Mouse (Mus musculus): ENCODE data around the gene Akap3. TPM values are rescaled to one million over a fixed set of nuclear protein-coding genes. Genes with fewer than 3 reads are reported as not detected.

Gene Akap3
- polyA plus RNA-seq (2012; rRNA removed), result 0.05 and 0.10 TPM in 2 replicates

DNA sequence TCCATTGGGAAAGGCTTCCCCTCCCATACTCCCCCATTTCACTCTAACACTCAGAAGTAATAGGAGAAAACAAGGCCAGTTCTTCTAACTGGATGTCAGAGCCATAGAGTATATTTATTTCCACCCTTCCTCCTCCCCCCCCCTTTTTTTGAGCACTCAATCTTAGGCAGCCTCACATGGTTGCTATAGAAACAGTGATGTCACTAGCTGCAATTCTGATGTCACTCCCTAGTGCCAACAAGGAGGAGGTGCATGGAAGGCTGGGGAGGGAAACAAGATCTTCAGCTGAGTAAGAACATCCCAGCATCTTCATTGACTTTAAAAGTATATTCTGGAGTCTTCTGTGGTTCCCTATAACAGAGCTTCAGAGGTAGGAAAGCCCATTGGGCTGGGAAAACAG lies at the start of gene Akap3:
Akap3 (plus strand) TSS at position 218 of the 400 bp plus-strand sequence.
- TF ChIP-seq CTCF (IDR thresholded peaks at IDR 0.05; ENCODE audit: borderline replicate concordance, insufficient read depth, low read depth, low read length), result no peak
- no peak for TF ChIP-seq POLR2A (IDR thresholded peaks at IDR 0.05; ENCODE audit: borderline replicate concordance, insufficient read depth, low read length)
- Histone ChIP-seq H3K4me1 (ENCODE audit: control insufficient read depth, insufficient read depth, low read length) (no peaks in the 10 kb centered on the region), H3K27ac (ENCODE audit: insufficient read depth, low read length) (no peak within 1 kb of the TSS), H3K4me3 (replicated peaks; ENCODE audit: insufficient read depth, low read depth, low read length) (no peak within 1 kb of the TSS), H3K27me3 (ENCODE audit: control insufficient read depth, insufficient read depth, low read length) (no peaks in the 10 kb centered on the region)
- DNase-seq, result no peak

DNA sequence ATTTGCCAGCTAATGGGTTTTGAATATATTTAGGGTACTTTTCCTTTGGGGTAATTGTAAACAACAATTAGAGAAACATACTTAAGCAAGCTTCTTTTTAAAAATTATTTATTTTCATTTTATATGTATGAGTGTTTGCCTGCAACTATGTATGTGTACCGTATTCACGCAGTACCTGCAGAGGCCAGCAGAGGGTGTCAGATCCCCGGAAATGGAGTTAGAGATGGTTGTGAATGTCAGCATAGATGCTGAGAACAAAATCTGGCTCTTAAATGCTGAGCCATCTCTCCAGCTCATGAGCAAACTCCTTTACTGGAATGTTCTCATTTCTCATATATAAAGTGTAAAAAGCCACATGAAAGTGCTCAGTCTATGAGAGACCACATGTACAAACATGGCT lies 46.1 kb upstream of the Akap3 start:
- no peak overlapping the region for H3K4me3 ChIP-seq (replicated peaks; ENCODE audit: insufficient read depth, low read depth, low read length)
- H3K4me1 ChIP-seq (ENCODE audit: control insufficient read depth, insufficient read depth, low read length), result no peaks in the 10 kb centered on the region
- H3K27ac ChIP-seq (ENCODE audit: insufficient read depth, low read length), result no peak overlapping the region
- 88% methylated on average over 3 of the region's 3 CpGs for WGBS
- no peaks in the 10 kb centered on the region; the same call in 1 of the 2 replicates for H3K27me3 ChIP-seq (ENCODE audit: control insufficient read depth, insufficient read depth, low read length)
- DNase-seq, result no peak
- TF ChIP-seq POLR2A (IDR thresholded peaks at IDR 0.05; ENCODE audit: borderline replicate concordance, insufficient read depth, low read length), result no peak

DNA sequence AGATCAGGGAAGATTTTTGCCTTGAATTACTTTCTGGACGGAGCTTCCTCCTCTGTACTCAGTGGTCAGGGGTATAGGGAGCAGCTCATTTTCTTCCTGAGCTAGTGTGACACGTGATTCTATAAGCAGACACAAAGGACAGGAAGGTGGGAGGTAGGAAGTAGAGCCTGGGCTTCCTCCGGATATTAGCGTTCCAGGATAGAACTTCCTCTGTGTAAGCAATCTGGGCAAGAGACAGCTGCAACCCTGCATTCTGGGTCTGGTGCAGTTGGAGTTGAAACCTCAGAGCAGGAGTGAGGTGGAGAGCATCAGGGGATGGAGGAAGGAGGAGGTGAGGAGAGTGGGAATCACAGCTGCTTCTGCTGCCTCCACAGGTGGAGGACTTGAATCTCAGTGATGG lies 44.8 kb upstream of the Akap3 start:
- no peak for DNase-seq
- no peaks in the 10 kb centered on the region; the same call in 1 of the 2 replicates for H3K27me3 ChIP-seq (ENCODE audit: control insufficient read depth, insufficient read depth, low read length)
- no peaks in the 10 kb centered on the region for H3K4me1 ChIP-seq (ENCODE audit: control insufficient read depth, insufficient read depth, low read length)
- no peak overlapping the region for H3K4me3 ChIP-seq (replicated peaks; ENCODE audit: insufficient read depth, low read depth, low read length)
- H3K27ac ChIP-seq (ENCODE audit: insufficient read depth, low read length), result no peak overlapping the region
- 73% methylated on average over 4 of the region's 4 CpGs for WGBS
- no peak for TF ChIP-seq CTCF (IDR thresholded peaks at IDR 0.05; ENCODE audit: borderline replicate concordance, insufficient read depth, low read depth, low read length)
- TF ChIP-seq POLR2A (IDR thresholded peaks at IDR 0.05; ENCODE audit: borderline replicate concordance, insufficient read depth, low read length), result no peak

DNA sequence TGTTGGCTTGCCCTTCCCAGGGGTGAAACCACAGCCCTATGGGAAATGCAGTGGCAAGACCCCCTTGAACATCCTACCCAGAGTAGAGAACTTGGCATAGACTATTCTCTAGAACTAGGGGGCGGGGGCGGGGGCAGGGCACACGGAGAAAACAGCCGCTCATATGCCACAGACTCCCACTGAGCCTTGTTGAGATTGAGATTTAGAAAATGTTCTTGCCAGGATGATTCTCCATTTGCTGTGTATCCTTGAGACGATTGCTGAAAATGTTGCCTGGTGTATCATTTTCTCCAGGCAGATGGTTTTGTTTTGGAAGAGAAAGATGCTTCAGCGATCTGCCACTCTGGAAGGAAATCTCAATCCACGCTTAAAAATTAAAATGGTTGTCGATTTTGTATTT lies 44.3 kb upstream of the Akap3 start:
- Histone ChIP-seq H3K27me3 (ENCODE audit: control insufficient read depth, insufficient read depth, low read length) (no peaks in the 10 kb centered on the region; the same call in 1 of the 2 replicates), H3K27ac (ENCODE audit: insufficient read depth, low read length) (no peak overlapping the region), H3K4me1 (ENCODE audit: control insufficient read depth, insufficient read depth, low read length) (no peaks in the 10 kb centered on the region), H3K4me3 (replicated peaks; ENCODE audit: insufficient read depth, low read depth, low read length) (no peak overlapping the region)
- 61% methylated on average over 8 of the region's 8 CpGs for WGBS
- no peak for DNase-seq
- TF ChIP-seq CTCF (IDR thresholded peaks at IDR 0.05; ENCODE audit: borderline replicate concordance, insufficient read depth, low read depth, low read length) (no peak), POLR2A (IDR thresholded peaks at IDR 0.05; ENCODE audit: borderline replicate concordance, insufficient read depth, low read length) (no peak)

DNA sequence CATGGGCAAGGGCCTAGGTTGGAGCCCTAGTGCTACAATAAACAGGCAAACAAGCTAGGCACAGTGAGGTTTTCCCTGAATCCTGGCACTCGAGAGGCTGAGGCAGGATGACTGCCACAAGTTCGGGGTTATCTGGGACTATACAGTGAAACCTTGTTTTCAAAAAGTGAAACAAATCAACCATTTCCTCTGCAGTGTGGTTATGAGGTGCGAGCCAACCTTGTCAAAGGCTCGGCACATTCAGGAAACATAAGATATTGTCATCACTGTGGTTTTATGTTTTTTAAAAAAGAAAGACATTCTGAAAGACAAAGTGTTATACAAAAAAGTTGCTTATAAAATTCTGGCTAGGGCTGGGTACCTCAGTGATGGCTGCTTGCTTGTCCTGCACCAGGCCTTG lies 41.4 kb upstream of the Akap3 start:
- Histone ChIP-seq H3K4me3 (replicated peaks; ENCODE audit: insufficient read depth, low read depth, low read length) (no peak overlapping the region), H3K4me1 (ENCODE audit: control insufficient read depth, insufficient read depth, low read length) (no peaks in the 10 kb centered on the region), H3K27ac (ENCODE audit: insufficient read depth, low read length) (no peak overlapping the region), H3K27me3 (ENCODE audit: control insufficient read depth, insufficient read depth, low read length) (no peaks in the 10 kb centered on the region; the same call in 1 of the 2 replicates)
- no peak for DNase-seq
- 86% methylated on average over 4 of the region's 4 CpGs for WGBS
- no peak for TF ChIP-seq CTCF (IDR thresholded peaks at IDR 0.05; ENCODE audit: borderline replicate concordance, insufficient read depth, low read depth, low read length)
- no peak for TF ChIP-seq POLR2A (IDR thresholded peaks at IDR 0.05; ENCODE audit: borderline replicate concordance, insufficient read depth, low read length)

DNA sequence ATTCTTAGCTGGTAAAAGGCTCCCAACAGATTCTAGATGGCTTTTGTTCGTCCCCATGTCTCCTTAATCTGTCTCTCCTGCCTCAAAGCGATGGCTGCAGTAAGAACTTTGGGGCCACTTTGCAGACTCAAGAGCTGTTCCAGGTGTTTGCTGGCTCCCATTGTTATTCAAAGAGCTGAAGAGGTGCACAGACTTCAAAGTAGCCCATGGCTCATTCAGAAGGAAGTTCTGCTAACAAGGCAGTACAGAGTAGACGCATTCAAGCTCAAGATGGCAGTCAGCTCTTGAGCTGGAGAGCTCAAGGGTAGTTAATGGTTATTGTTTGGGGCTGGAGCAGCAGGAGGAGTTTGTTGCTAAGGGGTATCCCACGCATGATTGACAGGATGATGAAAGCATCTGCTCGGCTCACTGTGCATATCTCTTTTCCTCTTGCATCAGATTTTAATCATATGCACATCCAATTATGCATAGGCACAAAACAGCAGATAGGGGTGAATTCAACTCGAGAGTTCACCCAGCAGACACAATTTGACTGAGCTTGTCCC lies 37.6 kb upstream of the Akap3 start:
- TF ChIP-seq POLR2A (IDR thresholded peaks at IDR 0.05; ENCODE audit: borderline replicate concordance, insufficient read depth, low read length) (no peak), CTCF (IDR thresholded peaks at IDR 0.05; ENCODE audit: borderline replicate concordance, insufficient read depth, low read depth, low read length) (no peak)
- 34% methylated on average over 6 of the region's 6 CpGs for WGBS
- H3K4me3 ChIP-seq (replicated peaks; ENCODE audit: insufficient read depth, low read depth, low read length), result no peak overlapping the region
- no peak for DNase-seq
- H3K27me3 ChIP-seq (ENCODE audit: control insufficient read depth, insufficient read depth, low read length), result no peaks in the 10 kb centered on the region
- H3K4me1 ChIP-seq (ENCODE audit: control insufficient read depth, insufficient read depth, low read length), result no peaks in the 10 kb centered on the region
- no peak overlapping the region for H3K27ac ChIP-seq (ENCODE audit: insufficient read depth, low read length)

DNA sequence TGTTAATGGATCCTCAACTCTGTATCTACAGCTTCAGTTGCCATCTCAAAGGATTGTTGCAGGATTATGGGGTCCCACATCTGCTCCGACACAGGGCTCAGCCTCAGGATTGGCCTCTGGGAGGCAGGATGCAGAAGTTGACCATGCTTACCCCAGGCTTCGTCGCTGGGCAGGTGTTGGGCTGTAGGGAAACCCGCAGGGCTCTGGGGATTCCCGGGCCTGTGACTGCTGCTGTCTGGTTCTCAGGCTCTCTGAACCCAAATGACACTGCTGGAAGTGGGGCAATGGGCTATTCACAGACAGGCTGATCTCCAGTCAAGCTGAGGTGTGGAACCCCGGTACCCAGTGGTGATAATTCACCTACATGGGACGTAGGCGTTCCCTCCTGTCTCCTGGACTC lies 36.6 kb upstream of the Akap3 start:
- DNase-seq, result no peak
- Histone ChIP-seq H3K27me3 (ENCODE audit: control insufficient read depth, insufficient read depth, low read length) (no peaks in the 10 kb centered on the region), H3K27ac (ENCODE audit: insufficient read depth, low read length) (no peak overlapping the region), H3K4me3 (replicated peaks; ENCODE audit: insufficient read depth, low read depth, low read length) (no peak overlapping the region), H3K4me1 (ENCODE audit: control insufficient read depth, insufficient read depth, low read length) (no peaks in the 10 kb centered on the region)
- 88% methylated on average over 8 of the region's 8 CpGs for WGBS
- TF ChIP-seq POLR2A (IDR thresholded peaks at IDR 0.05; ENCODE audit: borderline replicate concordance, insufficient read depth, low read length) (no peak), CTCF (IDR thresholded peaks at IDR 0.05; ENCODE audit: borderline replicate concordance, insufficient read depth, low read depth, low read length) (no peak)

DNA sequence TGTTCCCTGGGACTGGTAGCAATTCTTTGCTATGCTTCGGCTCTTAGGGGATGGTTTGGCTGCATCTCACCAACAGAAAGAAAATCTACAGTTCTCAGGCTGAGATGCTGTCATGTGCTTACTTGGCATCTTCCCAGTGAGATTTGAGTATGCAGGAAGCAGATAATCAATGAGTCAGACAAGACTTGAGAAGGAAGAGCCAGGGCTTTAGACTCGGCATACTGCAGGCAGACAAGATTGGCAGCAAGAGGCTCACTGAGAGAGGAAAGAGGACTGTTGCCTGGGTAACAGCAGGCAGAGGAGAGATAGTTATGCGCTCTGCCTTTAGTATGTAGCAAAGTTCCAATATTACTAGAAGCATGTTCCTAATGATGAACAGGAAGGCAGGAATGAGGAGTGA lies 29.8 kb upstream of the Akap3 start:
- no peak for TF ChIP-seq CTCF (IDR thresholded peaks at IDR 0.05; ENCODE audit: borderline replicate concordance, insufficient read depth, low read depth, low read length)
- no peak for TF ChIP-seq POLR2A (IDR thresholded peaks at IDR 0.05; ENCODE audit: borderline replicate concordance, insufficient read depth, low read length)
- Histone ChIP-seq H3K27ac (ENCODE audit: insufficient read depth, low read length) (no peak overlapping the region), H3K27me3 (ENCODE audit: control insufficient read depth, insufficient read depth, low read length) (no peaks in the 10 kb centered on the region), H3K4me3 (replicated peaks; ENCODE audit: insufficient read depth, low read depth, low read length) (no peak overlapping the region), H3K4me1 (ENCODE audit: control insufficient read depth, insufficient read depth, low read length) (no peaks in the 10 kb centered on the region)
- 74% methylated on average over 3 of the region's 3 CpGs for WGBS
- DNase-seq, result no peak

All from cerebellum, adult 2 months (tissue).